Mouse (Mus musculus) intestine, embryonic 16.5 days (tissue): ENCODE measurements at regions not wholly inside any gene's neighbourhood (a gene's known extent, or its start where the extent isn't known, plus 50 kb on each side); places are given as distances from the start of the nearest gene placed in this dataset.
A peak's percentile ranks its signal among the peaks of the same experiment; 100 is the strongest.

Source experiments
- ATAC-seq: fragments of 200-750 bp; cut with Nextera tagmentation; 2 replicates; pipeline ENCODE4 v1.8.0; 2017; ENCODE audit warnings: moderate TSS enrichment, moderate library complexity
- H3K27ac ChIP-seq: fragments of 300-500 bp; sonication (generic); 2 replicates; pipeline ENCODE4 v1.5.1; 2014; ENCODE audit warnings: mild to moderate bottlenecking, low read length
- H3K27me3 ChIP-seq: fragments of 300-500 bp; sonication (generic); replicated peaks from 2 replicates; pipeline ENCODE4 v1.6.1; 2014; ENCODE audit warnings: low read length, control low read depth, mixed read lengths; ENCODE audit not compliant: control insufficient read depth, insufficient read depth
- H3K36me3 ChIP-seq: fragments of 300-500 bp; sonication (generic); 2 replicates; pipeline ENCODE4 v1.6.1; 2014; ENCODE audit warnings: low read length, control low read depth; ENCODE audit not compliant: control insufficient read depth, insufficient read depth
- H3K4me1 ChIP-seq: fragments of 300-500 bp; sonication (generic); 2 replicates; pipeline ENCODE4 v1.6.1; 2014; ENCODE audit warnings: low read length, control low read depth, mixed read lengths; ENCODE audit not compliant: control insufficient read depth, insufficient read depth
- H3K4me2 ChIP-seq: fragments of 300-500 bp; sonication (generic); 2 replicates; pipeline ENCODE4 v1.6.1; 2014; ENCODE audit warnings: low read depth, low read length, control low read depth
- H3K4me3 ChIP-seq: fragments of 300-500 bp; sonication (generic); 2 replicates; pipeline ENCODE4 v1.5.1; 2014; ENCODE audit warnings: mild to moderate bottlenecking, low read length
- H3K9ac ChIP-seq: fragments of 300-500 bp; sonication (generic); 2 replicates; pipeline ENCODE4 v1.6.1; 2014; ENCODE audit warnings: low read depth, low read length
- H3K9me3 ChIP-seq: fragments of 300-500 bp; sonication (generic); 2 replicates; pipeline ENCODE4 v1.6.1; 2016; ENCODE audit warnings: low read length, control low read depth; ENCODE audit not compliant: control insufficient read depth
- WGBS: fragments of 180-500 bp; shearing (Covaris S2); extraction: QIAGEN DNeasy Blood & Tissue Kit; methylation state at CpG from one replicate; pipeline ENCODE4 v1.1.7; 2014; 5-methylcytosine and 5-hydroxymethylcytosine counted together

DNA sequence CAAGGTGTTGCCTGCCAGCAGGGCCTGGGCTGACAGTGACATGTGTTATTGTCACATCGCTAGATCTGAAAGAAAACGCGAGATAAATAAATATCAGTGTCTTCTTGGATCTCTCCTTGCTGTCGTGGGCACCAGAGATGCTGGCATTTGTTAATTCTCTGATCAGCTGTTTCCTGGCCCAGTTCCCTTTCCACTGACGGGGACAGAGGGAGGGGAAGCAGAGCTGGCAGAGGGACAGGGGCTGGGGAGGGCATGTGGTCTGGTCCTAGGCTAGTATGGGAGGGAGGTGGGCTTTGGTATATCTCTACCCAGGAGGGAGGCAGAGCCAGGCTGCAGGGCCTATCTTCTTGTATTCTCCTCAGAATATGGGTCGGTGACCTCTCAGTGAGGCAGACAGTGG lies 111.3 kb upstream of the Irx3 start:
- Histone ChIP-seq H3K27me3 (no peaks in the 10 kb centered on the region), H3K4me2 (no peak overlapping the region), H3K9ac (no peak overlapping the region), H3K4me1 (no peaks in the 10 kb centered on the region), H3K4me3 (no peak overlapping the region), H3K36me3 (no peaks in the 10 kb centered on the region), H3K27ac (no peak overlapping the region), H3K9me3 (no peaks in the 10 kb centered on the region)
- ATAC-seq = no peak
- 66% methylated on average over 6 of the region's 6 CpGs for whole genome bisulfite sequencing

DNA sequence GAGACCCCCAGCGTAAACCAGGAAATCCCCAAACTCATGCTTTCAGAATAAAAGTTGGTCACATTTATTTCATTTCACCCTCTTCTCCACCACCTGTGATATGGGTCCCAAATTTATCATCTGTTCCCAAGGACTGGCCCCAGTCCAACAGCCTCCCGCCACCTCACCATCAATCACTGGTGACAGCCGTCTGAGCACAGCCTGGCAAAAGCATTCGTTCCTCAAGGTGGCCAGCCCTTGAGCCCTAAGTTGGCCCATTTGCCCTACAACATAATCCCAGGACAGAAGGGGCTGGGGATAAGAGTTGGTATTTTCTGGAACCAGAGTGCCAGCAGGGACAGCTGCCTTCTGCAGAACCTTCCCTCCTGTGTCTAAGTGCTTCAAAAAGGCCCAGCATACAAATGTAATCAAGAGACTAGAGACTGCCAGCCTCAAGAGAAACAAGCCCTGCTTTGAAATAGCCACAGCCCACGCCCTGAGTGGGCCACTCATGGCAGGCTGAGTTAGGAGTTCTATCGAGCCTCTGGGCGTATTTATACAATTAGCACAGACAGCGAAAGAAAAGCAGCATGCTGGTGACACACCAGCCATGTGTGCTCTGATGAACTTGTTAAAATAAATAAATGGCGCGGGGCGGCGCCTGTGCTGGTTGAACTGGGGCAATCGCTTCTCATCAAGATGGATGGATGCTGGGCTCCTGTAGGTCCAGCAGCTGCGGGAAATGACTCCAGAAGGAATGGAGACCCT lies 107.9 kb upstream of the Irx3 start:
- H3K9me3 ChIP-seq = no peaks in the 10 kb centered on the region
- no peak overlapping the region for H3K4me2 ChIP-seq
- no peak overlapping the region for H3K9ac ChIP-seq
- H3K4me3 ChIP-seq = no peak overlapping the region
- H3K27ac ChIP-seq = no peak overlapping the region
- H3K4me1 ChIP-seq = no peaks in the 10 kb centered on the region
- no peak for ATAC-seq
- no peaks in the 10 kb centered on the region for H3K36me3 ChIP-seq
- no peaks in the 10 kb centered on the region for H3K27me3 ChIP-seq
- WGBS = 42% methylated on average over 14 of the region's 14 CpGs

DNA sequence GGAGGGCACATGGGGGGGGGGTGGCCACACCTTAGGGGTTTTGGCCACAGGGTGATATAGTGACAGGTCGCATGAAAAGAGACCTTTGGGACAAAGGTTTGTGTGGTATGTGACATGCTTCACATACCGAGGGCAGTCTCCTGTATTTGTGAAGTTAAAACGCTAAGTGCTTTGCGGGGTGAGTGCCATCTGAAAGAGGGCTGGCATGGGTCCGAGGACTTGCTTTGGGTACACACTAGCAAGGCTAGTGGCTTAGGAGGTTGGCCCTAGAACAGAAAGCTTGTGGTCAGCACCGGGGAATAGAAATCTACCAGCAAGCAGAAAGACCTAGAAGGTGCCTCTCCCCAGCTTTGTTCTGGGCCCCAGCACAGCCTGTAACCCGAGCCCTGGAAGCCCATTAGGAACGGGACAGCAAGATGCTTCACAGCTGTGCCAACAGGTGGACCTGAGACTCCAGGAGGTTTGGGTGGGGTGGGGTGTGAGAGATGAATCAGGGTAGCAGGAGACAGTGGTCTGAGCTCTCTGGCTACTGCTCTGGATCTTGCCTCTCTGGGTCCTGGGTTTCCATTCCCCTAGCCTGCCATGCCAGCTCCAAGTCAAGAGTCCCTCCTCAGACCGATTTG lies 107.0 kb upstream of the Irx3 start:
- Histone ChIP-seq H3K36me3 (no peaks in the 10 kb centered on the region), H3K27ac (no peak overlapping the region), H3K27me3 (no peaks in the 10 kb centered on the region), H3K4me1 (no peaks in the 10 kb centered on the region), H3K9ac (no peak overlapping the region), H3K4me3 (no peak overlapping the region), H3K9me3 (no peaks in the 10 kb centered on the region), H3K4me2 (no peak overlapping the region)
- WGBS = 68% methylated on average over 9 of the region's 9 CpGs
- ATAC-seq = no peak

DNA sequence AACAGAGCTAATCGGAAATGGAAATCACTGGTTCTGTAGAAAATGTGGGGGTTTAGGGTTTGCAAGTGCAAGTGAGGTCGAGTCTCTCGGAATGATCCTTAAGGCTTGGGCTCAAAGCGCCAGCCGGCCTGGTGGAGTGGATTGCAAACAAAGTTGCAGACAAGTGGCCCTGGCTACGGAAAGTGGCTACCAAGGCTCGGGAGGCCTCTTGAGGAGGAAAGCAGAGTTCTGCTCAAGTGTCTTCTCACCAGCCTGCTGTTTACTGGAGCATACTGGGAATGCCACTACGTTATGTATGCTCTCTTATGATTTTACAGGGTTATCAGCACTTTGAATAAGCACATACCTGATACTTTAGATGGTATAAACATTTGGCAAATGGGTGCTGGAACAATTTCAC lies 105.3 kb upstream of the Irx3 start:
- Histone ChIP-seq H3K4me1 (no peaks in the 10 kb centered on the region), H3K9me3 (no peaks in the 10 kb centered on the region), H3K4me2 (no peak overlapping the region), H3K9ac (no peak overlapping the region), H3K4me3 (no peak overlapping the region), H3K27ac (no peak overlapping the region), H3K36me3 (no peaks in the 10 kb centered on the region), H3K27me3 (no peaks in the 10 kb centered on the region)
- 87% methylated on average over 8 of the region's 8 CpGs for WGBS
- no peak for ATAC-seq

DNA sequence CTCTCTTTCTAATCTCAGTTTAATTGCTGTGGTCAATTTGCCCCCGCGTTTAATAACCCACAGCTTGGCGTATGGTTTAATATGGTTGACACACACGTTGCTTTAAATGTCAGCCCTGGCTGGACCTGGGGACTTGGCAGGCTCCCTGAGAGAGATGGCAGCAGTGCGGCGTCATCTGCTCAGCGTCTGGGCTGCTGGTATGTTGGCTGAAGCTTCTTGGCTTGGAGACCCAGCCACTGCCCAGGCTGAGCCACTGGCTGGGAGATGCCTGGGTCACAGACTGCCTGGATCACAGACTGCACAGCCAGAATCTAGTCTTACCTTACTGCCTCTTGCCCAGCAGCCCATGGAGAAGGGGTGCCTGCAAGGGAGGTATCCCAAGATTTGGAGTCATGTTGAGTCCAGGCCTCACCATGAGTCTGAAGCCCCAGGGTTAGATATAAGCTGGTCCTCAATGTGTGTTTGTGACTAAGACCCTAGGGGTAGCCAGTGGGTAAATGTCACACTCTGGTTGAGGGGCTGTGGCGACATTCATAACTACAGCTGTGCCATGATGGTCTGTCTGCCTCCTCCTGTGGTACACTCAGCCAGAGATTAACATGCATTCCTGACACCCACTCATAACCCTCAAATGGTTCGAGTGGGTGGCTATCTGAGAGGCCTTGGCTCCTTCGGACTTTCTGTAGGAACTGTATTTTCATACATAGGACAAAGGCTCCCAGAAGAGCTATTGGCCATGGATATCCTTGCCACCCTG lies 99.8 kb upstream of the Irx3 start:
- no peaks in the 10 kb centered on the region for H3K9me3 ChIP-seq
- no peaks in the 10 kb centered on the region for H3K27me3 ChIP-seq
- no peak overlapping the region for H3K4me3 ChIP-seq
- H3K9ac ChIP-seq = no peak overlapping the region
- no peaks in the 10 kb centered on the region for H3K4me1 ChIP-seq
- H3K27ac ChIP-seq = no peak overlapping the region
- no peak overlapping the region for H3K4me2 ChIP-seq
- no peak for ATAC-seq
- 72% methylated on average over 10 of the region's 10 CpGs for WGBS
- H3K36me3 ChIP-seq = no peaks in the 10 kb centered on the region

DNA sequence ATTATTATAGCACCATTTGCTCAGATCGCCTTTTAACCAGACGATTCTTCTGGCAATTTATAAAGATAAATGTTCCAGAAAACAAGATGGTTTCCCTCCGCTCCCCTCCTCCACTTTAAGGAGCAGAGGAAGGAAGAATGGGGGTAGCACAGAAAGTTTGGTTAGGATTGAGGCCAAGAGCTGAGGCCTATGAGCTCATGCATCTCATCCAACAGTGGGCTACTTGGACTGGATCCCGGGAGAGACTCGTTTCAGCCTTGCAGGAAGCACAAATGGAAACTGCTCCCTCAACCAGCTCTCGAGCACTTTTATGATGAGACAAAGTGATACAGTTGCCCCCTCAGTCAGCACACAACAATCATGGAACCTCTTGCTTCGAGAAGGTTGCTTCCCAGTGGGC lies 97.9 kb upstream of the Irx3 start:
- Histone ChIP-seq H3K4me3 (no peak overlapping the region), H3K9ac (no peak overlapping the region), H3K4me1 (no peaks in the 10 kb centered on the region), H3K27me3 (no peaks in the 10 kb centered on the region), H3K27ac (no peak overlapping the region), H3K36me3 (no peaks in the 10 kb centered on the region), H3K9me3 (no peaks in the 10 kb centered on the region), H3K4me2 (no peak overlapping the region)
- ATAC-seq = no peak
- WGBS = 64% methylated on average over 7 of the region's 7 CpGs

DNA sequence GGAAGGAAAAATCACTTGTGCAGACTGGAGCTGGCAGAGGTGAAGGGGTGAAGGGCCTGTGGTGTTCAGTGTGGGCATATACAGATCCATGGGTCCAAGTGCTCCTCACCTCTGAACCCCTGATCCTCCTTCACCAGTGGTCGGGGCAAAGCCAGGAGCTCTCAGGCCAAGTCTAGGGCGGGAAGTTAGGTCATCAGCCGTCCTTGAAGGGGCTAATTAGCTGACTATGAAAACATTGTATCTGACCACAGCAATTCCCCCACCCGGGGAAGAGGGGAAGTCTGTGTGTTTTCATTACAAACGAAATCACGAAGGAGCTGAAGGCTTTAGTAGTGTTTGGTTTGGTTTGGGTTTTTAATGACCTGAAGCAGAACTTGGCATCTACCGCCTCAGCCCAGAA lies 95.5 kb upstream of the Irx3 start:
- Histone ChIP-seq H3K4me1 (no peaks in the 10 kb centered on the region), H3K4me3 (no peak overlapping the region), H3K36me3 (no peaks in the 10 kb centered on the region), H3K4me2 (no peak overlapping the region), H3K27ac (no peak overlapping the region), H3K27me3 (no peaks in the 10 kb centered on the region), H3K9me3 (no peaks in the 10 kb centered on the region), H3K9ac (no peak overlapping the region)
- no peak for ATAC-seq
- WGBS = 58% methylated on average over 7 of the region's 7 CpGs

DNA sequence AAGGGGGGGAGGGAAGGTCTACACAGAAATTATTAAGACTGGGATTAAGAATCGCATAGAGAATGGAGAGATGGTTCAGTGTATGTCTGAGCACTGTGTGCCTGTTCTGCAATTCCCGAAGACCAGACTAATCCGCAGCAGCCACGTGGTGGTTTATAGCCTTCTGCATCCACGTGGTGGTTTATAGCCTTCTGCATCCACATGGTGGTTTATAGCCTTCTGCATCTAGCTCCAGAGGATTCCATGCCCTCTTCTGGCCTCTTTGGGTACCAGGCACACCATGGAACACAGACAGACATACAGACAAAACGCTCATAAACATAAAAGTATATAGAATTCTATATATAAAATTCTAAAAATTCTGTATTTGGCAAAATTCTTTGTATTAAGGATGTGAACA lies 94.1 kb upstream of the Irx3 start:
- H3K27me3 ChIP-seq = no peaks in the 10 kb centered on the region
- H3K4me1 ChIP-seq = no peaks in the 10 kb centered on the region
- WGBS = 47% methylated on average over 6 of the region's 6 CpGs
- H3K36me3 ChIP-seq = no peaks in the 10 kb centered on the region
- H3K4me3 ChIP-seq = no peak overlapping the region
- H3K9me3 ChIP-seq = no peaks in the 10 kb centered on the region
- H3K4me2 ChIP-seq = no peak overlapping the region
- no peak overlapping the region for H3K9ac ChIP-seq
- no peak overlapping the region for H3K27ac ChIP-seq
- peak; percentile 74 for ATAC-seq

DNA sequence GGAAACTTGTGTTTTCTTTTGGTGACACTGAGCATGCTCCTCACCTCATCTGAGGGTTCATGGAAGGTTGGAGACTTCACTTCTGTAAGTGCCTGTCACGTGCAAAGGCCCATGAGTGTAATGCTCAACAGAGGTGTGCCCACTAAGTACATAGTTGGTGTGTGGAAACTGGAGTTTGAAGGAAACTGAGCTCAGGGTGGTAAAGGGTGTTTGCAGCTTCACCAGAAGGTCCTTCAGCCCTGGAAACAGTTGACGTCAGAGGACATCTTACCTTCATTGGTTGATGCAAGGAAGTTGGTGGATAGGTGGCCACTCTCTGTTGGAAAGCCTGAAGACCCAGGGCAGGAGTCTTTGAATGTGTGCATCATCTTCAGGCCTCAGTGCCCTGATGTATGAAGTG lies 83.0 kb upstream of the Irx3 start:
- ATAC-seq = no peak
- Histone ChIP-seq H3K27me3 (no peaks in the 10 kb centered on the region), H3K4me3 (no peak overlapping the region), H3K36me3 (no peaks in the 10 kb centered on the region), H3K4me2 (no peak overlapping the region), H3K9me3 (no peaks in the 10 kb centered on the region), H3K27ac (no peak overlapping the region), H3K4me1 (no peaks in the 10 kb centered on the region), H3K9ac (no peak overlapping the region)
- WGBS = 61% methylated on average over 2 of the region's 2 CpGs
